Mouse (Mus musculus) embryonic fibroblast, embryonic 13.5 days (primary cell): ENCODE results near the gene Txlna.

Experiments used
- CTCF ChIP-seq: IDR thresholded peaks from 2 replicates; pipeline ENCODE4 v1.5.1; 2011; ENCODE audit warnings: mild to moderate bottlenecking, control low read depth, low read length, moderate library complexity, borderline replicate concordance; ENCODE audit not compliant: insufficient read depth
- POLR2A ChIP-seq: IDR thresholded peaks from 2 replicates; pipeline ENCODE4 v1.6.1; 2011; ENCODE audit warnings: low read depth, mild to moderate bottlenecking, control low read depth, low read length, moderate library complexity

GRCm38 (mm10) chr4:129578466-129578865 is 62.4 kb downstream of the Txlna start, which contains the start of gene Fam167b:
- TF ChIP-seq POLR2A (no peak), CTCF (no peak)
